Mouse (Mus musculus) liver, postnatal 0 days (tissue): ENCODE results near the gene Adtrp.

Source experiments
- CTCF ChIP-seq: sonication (generic); IDR thresholded peaks from 2 replicates; pipeline ENCODE4 v1.5.1; 2016; ENCODE audit warnings: antibody characterized with exemption, low read depth
- EP300 ChIP-seq: IDR thresholded peaks from 2 replicates; pipeline ENCODE4 v1.6.1; 2016; ENCODE audit warnings: antibody characterized with exemption, low read depth, mild to moderate bottlenecking

DNA sequence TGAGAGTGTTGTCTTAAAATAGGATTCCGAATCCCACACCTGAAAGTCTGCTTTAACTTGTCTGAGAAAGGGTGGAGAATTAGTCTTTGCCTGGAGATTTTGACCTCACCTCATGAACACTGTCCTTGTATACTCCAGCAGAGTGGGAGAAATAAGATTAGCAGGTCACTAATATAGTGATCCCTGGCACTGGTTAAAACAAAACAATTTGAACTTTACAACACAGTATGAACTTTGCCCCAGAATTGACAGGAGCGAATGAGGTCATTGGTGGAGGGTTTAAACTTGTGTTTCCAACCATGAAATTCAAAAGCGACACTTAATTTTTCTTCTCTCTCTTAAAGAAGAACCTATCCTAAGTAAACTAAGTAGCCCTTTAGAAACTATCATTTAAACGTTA, 3.4 kb downstream of the Adtrp start:
- no peak for TF ChIP-seq CTCF
- 0 out of 2 replicates have a peak, but pooled peaks have one; percentile 23 for TF ChIP-seq EP300
